Mouse (Mus musculus) brain, embryonic 14.5 days (tissue): ENCODE measurements around the gene Ang2.

Experiments
- CTCF ChIP-seq: fragments of 200-500 bp; IDR thresholded peaks from 2 replicates; pipeline ENCODE4 v1.5.1; 2012; ENCODE audit warnings: inconsistent platforms, mild to moderate bottlenecking, moderate library complexity, borderline replicate concordance; ENCODE audit not compliant: insufficient read depth, insufficient read length; ENCODE audit errors: extremely low read depth
- POLR2A ChIP-seq: fragments of 200-500 bp; IDR thresholded peaks from 2 replicates; pipeline ENCODE4 v1.6.1; 2012; ENCODE audit warnings: mild to moderate bottlenecking, inconsistent platforms, borderline replicate concordance; ENCODE audit not compliant: poor library complexity, insufficient read depth, insufficient read length, severe bottlenecking; ENCODE audit errors: extremely low read depth

GRCm38 (mm10) chr14:51240899-51241298 lies 42.0 kb upstream of the Ang2 start:
- TF ChIP-seq CTCF (peak; percentile 61; the same call in 1 of the 2 replicates), POLR2A (no peak)
